Mouse (Mus musculus): Measurements from ENCODE around the gene Brinp3. TPM values are rescaled to one million over a fixed set of nuclear protein-coding genes. Genes with fewer than 3 reads are reported as not detected.
A peak's percentile ranks its signal among the peaks of the same experiment; 100 is the strongest.

The Brinp3 gene
- polyA plus RNA-seq, 1 experiment from 2014 or later: not detected

GRCm38 (mm10) chr1:146844087-146844486 is 349.5 kb downstream of the Brinp3 start:
- H3K9me3 ChIP-seq: no peaks in the 10 kb centered on the region
- 68% methylated on average over 2 of the region's 2 CpGs for WGBS
- no peak for DNase-seq (ENCODE audit: low spot score)
- no peaks in the 10 kb centered on the region for H3K36me3 ChIP-seq
- H3K27ac ChIP-seq: no peak overlapping the region
- no peaks in the 10 kb centered on the region for H3K4me1 ChIP-seq
- H3K27me3 ChIP-seq (ENCODE audit: insufficient read depth, poor library complexity, severe bottlenecking): no peaks in the 10 kb centered on the region
- H3K4me3 ChIP-seq: no peak overlapping the region

GRCm38 (mm10) chr1:146848892-146849291 is 354.3 kb downstream of the Brinp3 start:
- no peaks in the 10 kb centered on the region for H3K9me3 ChIP-seq
- no peak overlapping the region for H3K27ac ChIP-seq
- H3K36me3 ChIP-seq: no peaks in the 10 kb centered on the region
- WGBS: 83% methylated on average over 3 of the region's 3 CpGs
- H3K27me3 ChIP-seq (ENCODE audit: insufficient read depth, poor library complexity, severe bottlenecking): no peaks in the 10 kb centered on the region
- no peak overlapping the region for H3K4me3 ChIP-seq
- H3K4me1 ChIP-seq: no peaks in the 10 kb centered on the region
- DNase-seq (ENCODE audit: low spot score): no peak

- WGBS: 64% methylated on average over 2 of the region's 2 CpGs
Observed at GRCm38 (mm10) chr1:146850147-146850546, 355.6 kb downstream of the Brinp3 start.

GRCm38 (mm10) chr1:146898636-146899035 is 404.1 kb downstream of the Brinp3 start:
- H3K36me3 ChIP-seq: no peaks in the 10 kb centered on the region
- no peaks in the 10 kb centered on the region for H3K4me1 ChIP-seq
- H3K9me3 ChIP-seq: no peaks in the 10 kb centered on the region
- no peak overlapping the region for H3K4me3 ChIP-seq
- no peak for DNase-seq (ENCODE audit: low spot score)
- no peaks in the 10 kb centered on the region for H3K27me3 ChIP-seq (ENCODE audit: insufficient read depth, poor library complexity, severe bottlenecking)
- H3K27ac ChIP-seq: no peak overlapping the region

More at GRCm38 (mm10) chr1:146850147-146850546, 355.6 kb downstream of the Brinp3 start:
- DNase-seq (ENCODE audit: low spot score): no peak
- H3K27ac ChIP-seq: no peak overlapping the region
- no peaks in the 10 kb centered on the region for H3K27me3 ChIP-seq (ENCODE audit: insufficient read depth, poor library complexity, severe bottlenecking)
- no peaks in the 10 kb centered on the region for H3K36me3 ChIP-seq
- no peak overlapping the region for H3K4me3 ChIP-seq
- H3K4me1 ChIP-seq: no peaks in the 10 kb centered on the region
- no peaks in the 10 kb centered on the region for H3K9me3 ChIP-seq

- Histone ChIP-seq H3K9me3 (no peaks in the 10 kb centered on the region), H3K36me3 (no peaks in the 10 kb centered on the region)
Observed at GRCm38 (mm10) chr1:146901691-146902090, 407.1 kb downstream of the Brinp3 start.

GRCm38 (mm10) chr1:146939463-146940389 is 445.2 kb downstream of the Brinp3 start:
- no peak overlapping the region for H3K27ac ChIP-seq
- no peak for DNase-seq (ENCODE audit: low spot score)
- H3K4me1 ChIP-seq: no peaks in the 10 kb centered on the region
- H3K36me3 ChIP-seq: no peaks in the 10 kb centered on the region
- no peak overlapping the region for H3K4me3 ChIP-seq
- H3K9me3 ChIP-seq: no peaks in the 10 kb centered on the region
- WGBS: 83% methylated on average over 6 of the region's 6 CpGs
- H3K27me3 ChIP-seq (ENCODE audit: insufficient read depth, poor library complexity, severe bottlenecking): no peaks in the 10 kb centered on the region

More at GRCm38 (mm10) chr1:146901691-146902090, 407.1 kb downstream of the Brinp3 start:
- 51% methylated on average over 9 of the region's 9 CpGs for WGBS
- DNase-seq (ENCODE audit: low spot score): peak; percentile 66
- Histone ChIP-seq H3K4me1 (no peaks in the 10 kb centered on the region), H3K27me3 (ENCODE audit: insufficient read depth, poor library complexity, severe bottlenecking) (no peaks in the 10 kb centered on the region), H3K27ac (no peak overlapping the region), H3K4me3 (no peak overlapping the region)

Data from heart, embryonic 10.5 days (tissue).